Mouse (Mus musculus) erythroid progenitor cell, adult 5-6 weeks (primary cell): ENCODE results near the gene Rbmxl1. TPM values are rescaled to one million over a fixed set of nuclear protein-coding genes. Genes with fewer than 3 reads are reported as not detected.
"Not testable (repeated sequence)": the region's sequence is repeated elsewhere in the genome, so short reads cannot be mapped to it uniquely, and the experiment has no call there.

Experiments used
- ATAC-seq: replicated peaks from 2 replicates; pipeline ENCODE4 v1.8.0; 2016; ENCODE audit warnings: moderate number of reproducible peaks, mild to moderate bottlenecking, moderate TSS enrichment, inconsistent platforms; ENCODE audit not compliant: poor library complexity, low FRiP score, severe bottlenecking
- total RNA-seq, 2 experiments: library from RNA; stranded (forward) in 1 of 2; stranded (reverse) in 1 of 2; fragments of 150-400 nt in 1 of 2; fragments of 186-747, 209-891 nt in 1 of 2; gene quantifications; 2 replicates each; pipeline versions ENCODE4 v1.2.3 to v1.2.4; 2015 to 2017; ENCODE audit warnings: low replicate concordance in 2 of 2

Rbmxl1 gene
- total RNA-seq, 2 experiments from 2014 or later: 48.0 to 87.2 TPM

DNA sequence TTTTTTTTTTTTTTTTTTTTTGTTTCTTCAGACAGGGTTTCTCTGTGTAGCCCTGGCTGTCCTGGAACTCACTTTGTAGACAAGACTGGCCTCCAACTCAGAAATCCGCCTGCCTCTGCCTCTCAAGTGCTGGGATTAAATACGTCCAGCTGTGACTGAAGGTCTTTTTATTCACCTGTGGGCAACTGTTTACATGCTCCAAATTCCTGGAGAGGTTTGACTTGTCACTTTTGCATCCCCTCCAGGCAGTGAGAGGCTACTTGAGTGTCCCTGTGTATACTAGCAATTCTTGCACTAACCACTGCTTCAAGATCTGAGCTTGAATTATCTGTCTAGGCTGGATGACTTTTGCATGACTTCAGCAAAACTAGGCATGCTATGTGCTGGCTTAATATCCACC is 6.0 kb downstream of the Rbmxl1 start:
- ATAC-seq: no peak

DNA sequence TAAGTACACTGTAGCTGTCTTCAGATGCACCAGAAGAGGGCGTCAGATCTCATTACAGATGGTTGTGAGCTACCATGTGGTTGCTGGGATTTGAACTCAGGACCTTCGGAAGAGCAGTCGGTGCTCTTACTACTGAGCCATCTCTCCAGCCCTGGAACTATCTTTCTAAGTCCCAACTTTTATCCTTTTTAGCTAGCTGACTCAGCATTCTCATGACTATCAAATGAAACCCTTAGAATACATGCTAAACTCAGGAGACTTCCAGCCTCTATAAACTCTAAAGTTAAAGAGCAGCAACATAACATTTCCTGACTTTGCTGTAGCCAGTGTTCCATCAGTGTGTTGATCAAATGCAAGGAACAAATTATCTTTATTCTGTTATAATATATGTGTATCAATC is 12.4 kb downstream of the Rbmxl1 start:
- not testable (repeated sequence) for ATAC-seq

DNA sequence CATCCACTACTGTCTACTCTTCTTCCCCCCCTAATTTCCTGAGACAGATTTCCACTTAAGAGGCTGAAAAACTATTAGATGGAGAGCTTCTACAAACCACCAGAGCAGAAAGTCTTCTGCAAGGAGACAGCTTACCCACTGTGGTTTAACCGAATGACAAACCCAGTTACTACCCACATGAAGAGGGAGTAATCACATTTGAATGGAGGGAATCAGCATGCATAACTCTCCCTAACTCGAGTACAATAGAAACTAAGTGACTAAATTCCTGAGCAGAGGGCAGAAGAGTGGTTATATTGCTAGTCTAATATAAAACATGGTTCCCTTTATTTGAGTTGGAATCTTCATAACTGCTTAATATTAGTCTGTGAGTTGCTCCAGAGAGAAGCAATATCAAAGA is 15.7 kb downstream of the Rbmxl1 start:
- ATAC-seq: no peak

DNA sequence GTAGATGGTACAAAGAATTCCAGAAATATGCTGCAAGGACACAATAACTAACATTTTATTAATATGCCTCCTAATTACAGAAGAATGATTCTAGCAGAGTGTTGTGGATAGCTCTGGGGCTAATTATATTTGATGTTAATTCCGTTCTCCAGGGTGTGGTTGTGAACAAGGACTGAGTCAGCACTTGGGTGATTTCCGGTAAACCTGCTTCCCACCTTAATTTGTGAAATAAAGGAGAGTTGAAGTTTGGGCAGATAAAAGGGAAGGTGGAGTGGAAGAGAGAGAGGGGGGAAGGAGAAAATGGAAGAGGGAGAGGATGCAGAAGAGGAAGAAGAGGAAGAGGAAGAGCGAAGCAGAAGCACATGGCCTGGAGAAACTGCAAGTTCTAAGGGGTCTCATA is 19.0 kb downstream of the Rbmxl1 start:
- ATAC-seq: no peak

DNA sequence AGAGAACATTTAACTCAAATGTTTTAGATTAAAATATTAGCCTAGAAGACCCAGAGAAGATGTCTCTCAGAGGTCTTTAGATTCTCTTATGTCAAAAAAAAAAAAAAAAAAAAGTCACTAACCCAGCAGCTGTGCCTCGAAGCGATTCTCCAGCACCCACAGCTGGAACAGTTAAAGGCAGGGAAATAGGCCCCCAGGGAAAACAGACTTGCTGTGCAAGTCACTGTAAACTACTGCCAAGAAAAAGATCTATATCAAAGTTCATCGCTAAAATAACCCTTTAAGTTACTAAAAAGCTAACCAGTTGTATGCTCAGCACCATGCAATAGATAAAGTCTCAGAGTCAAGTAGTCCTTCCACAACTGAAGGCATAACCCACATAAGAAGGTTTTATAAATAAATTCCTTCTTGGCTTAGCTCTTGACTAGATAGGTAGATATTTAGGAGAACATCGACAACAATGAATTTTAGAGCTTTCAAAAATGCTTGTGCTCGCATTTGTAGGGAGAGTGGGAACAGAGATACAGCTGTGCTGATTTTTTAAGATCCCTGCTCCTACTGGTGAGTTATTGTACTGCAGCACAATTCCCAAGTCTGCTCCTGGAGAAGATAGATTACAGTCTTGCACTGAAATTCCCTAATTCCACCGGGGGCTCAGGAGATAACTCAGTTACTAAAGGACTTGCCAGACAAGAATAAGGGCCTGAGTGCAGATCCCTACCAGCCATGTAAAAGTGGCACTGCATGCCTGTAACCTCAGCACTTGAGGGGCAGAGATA is 31.5 kb downstream of the Rbmxl1 start:
- ATAC-seq: no peak

DNA sequence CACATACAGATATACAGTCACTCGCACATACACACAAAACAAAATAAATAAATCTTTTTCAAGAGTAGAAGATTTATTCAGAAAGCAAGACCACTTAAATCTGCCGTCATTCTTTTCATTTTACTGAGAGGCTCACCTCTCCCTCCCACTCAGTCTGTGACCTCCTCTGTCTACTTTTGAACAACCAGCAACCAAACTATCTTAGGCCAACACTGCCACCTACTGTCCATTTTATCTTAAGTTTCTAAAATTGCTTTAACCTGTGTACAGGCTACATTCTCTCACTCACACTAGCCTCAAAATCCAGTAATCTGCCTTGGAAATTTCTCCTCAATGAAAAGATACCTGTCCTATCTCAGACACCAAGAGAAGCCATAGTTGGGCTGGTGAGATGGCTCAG is 40.8 kb downstream of the Rbmxl1 start:
- ATAC-seq: no peak

DNA sequence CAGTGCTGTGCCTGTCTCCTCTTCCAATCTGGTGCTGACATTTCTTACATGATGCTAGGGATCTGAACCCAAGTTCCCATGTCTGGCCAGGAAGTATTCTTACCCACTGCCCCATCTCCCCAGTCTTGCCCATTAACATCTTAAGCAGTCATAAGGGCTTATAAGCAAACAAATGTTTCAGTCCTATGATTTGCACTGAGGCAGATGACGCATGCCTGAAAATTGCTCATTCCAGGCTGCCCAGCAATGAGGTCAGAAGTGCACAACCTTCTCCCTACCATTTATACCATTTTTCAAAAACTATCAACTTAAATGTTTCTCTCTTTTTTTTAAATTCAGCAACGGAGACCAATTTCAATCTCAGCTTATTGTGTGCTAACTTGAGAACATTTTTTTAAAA is 44.8 kb downstream of the Rbmxl1 start:
- ATAC-seq: no peak

DNA sequence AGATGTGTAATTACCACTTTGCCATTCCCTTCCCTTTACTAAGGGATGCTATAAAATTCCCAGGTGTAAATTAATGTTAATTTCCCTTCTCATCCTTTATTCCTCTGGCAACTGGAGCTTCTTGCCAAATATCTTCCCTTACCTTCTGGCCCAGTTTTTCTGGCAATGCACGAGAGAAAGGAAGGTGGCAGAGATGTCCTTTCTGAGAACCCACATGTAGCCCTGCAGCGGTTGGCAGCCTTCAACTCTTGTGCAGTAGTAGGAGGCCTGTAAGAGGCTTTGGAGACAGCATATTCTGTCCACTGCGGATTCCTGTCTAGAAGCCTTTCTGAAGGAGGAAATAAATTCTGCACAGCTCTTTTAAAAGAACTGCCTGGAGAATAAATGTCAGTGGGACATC is 52.3 kb downstream of the Rbmxl1 start:
- no peak for ATAC-seq

Other genes with a start within 250 kb of the Rbmxl1 start
- gene Pou4f2, start 72.3 kb downstream of the Rbmxl1 start, total RNA-seq (2015; ENCODE audit: low replicate concordance): not detected in 2 replicates
- not detected in 2 replicates for gene Pou4f2, start 72.3 kb downstream of the Rbmxl1 start, total RNA-seq (2017; ENCODE audit: low replicate concordance)
- gene Slc10a7, start 448 bp upstream of the Rbmxl1 start, total RNA-seq (2015; ENCODE audit: low replicate concordance): 19.5 and 36.0 TPM in 2 replicates
- 14.1 and 15.9 TPM in 2 replicates for gene Slc10a7, start 448 bp upstream of the Rbmxl1 start, total RNA-seq (2017; ENCODE audit: low replicate concordance)